9 mouse cellular contexts compared by ENCODE assay signal in genomic region chr17:83548501-83549233, GRCm38 (mm10). TPM values are rescaled to one million over a fixed set of nuclear protein-coding genes. Genes with fewer than 3 reads are reported as not detected.
DNase-seq lines count a peak whose midpoint lies in the region; ATAC-seq lines count a peak whose summit lies in the region.
"Had no signal": no experiment of that assay in that cellular context is flagged by ENCODE, and none has a peak within 500 bp of the region (broad histone marks: within the 10 kb centered on the region; RNA-seq: fewer than 3 reads in every experiment).

No protein-coding gene starts in this region.

- peak; percentile 8 for DNase-seq in adrenal gland, postnatal 25 days
- DNase-seq in adrenal gland, adult 18-20 months (ENCODE audit: low spot score in 2 of 2) = no peak
- no peak for DNase-seq in neural tube, embryonic 10.5 days (ENCODE audit: extremely low spot score, low spot score)
- no peak for DNase-seq in testis, postnatal 14 days (ENCODE audit: low spot score)
- no peak for DNase-seq in kidney, adult 11 months

- peak overlapping the region; percentile 11; the same call in 1 of the 2 replicates for H3K27ac ChIP-seq in neural tube, embryonic 15.5 days (replicated peaks)
- peak overlapping the region; percentile 52; the same call in 1 of the 2 replicates for H3K27ac ChIP-seq in midbrain, embryonic 12.5 days (replicated peaks)
- H3K27ac ChIP-seq: embryonic facial prominence, embryonic 15.5 days had no signal

- no peak for ATAC-seq in neural tube, embryonic 15.5 days (ENCODE audit: low FRiP score)
- ATAC-seq in granulocyte monocyte progenitor cell, adult 5-6 weeks (replicated peaks; ENCODE audit: poor library complexity, severe bottlenecking) = peak; percentile 90
- ATAC-seq in midbrain, embryonic 12.5 days (ENCODE audit: low FRiP score, low read depth) = peak; percentile 23; the same call in 1 of the 2 replicates

- WGBS in neural tube, embryonic 15.5 days = 35% methylated on average over 12 of the region's 12 CpGs
- WGBS in midbrain, embryonic 12.5 days = 11% methylated on average over 12 of the region's 12 CpGs

- no peak overlapping the region for H3K4me3 ChIP-seq in neural tube, embryonic 15.5 days (replicated peaks)
- no peak overlapping the region for H3K4me3 ChIP-seq in midbrain, embryonic 12.5 days
- H3K4me3 ChIP-seq: embryonic facial prominence, embryonic 15.5 days had no signal

- H3K9ac ChIP-seq in neural tube, embryonic 15.5 days (replicated peaks) = no peak overlapping the region
- no peak overlapping the region for H3K9ac ChIP-seq in midbrain, embryonic 12.5 days (replicated peaks)
- H3K9ac ChIP-seq: embryonic facial prominence, embryonic 15.5 days had no signal

- no peaks in the 10 kb centered on the region for H3K36me3 ChIP-seq in neural tube, embryonic 15.5 days
- no peaks in the 10 kb centered on the region for H3K36me3 ChIP-seq in midbrain, embryonic 12.5 days
- H3K36me3 ChIP-seq: embryonic facial prominence, embryonic 15.5 days had no signal

- H3K4me2 ChIP-seq in neural tube, embryonic 15.5 days = no peak overlapping the region
- 0 out of 2 replicates have a peak overlapping the region, but pooled peaks have one; percentile 5 for H3K4me2 ChIP-seq in midbrain, embryonic 12.5 days (replicated peaks)
- H3K4me2 ChIP-seq: embryonic facial prominence, embryonic 15.5 days had no signal

- H3K9me3 ChIP-seq in neural tube, embryonic 15.5 days (replicated peaks) = no peaks in the 10 kb centered on the region
- H3K9me3 ChIP-seq in midbrain, embryonic 12.5 days = no peaks in the 10 kb centered on the region
- H3K9me3 ChIP-seq: embryonic facial prominence, embryonic 15.5 days had no signal

- peaks cover 7% of the 10 kb centered on the region; the same call in 1 of the 2 replicates for H3K27me3 ChIP-seq in neural tube, embryonic 15.5 days (replicated peaks)
- H3K27me3 ChIP-seq in midbrain, embryonic 12.5 days = peaks cover 32% of the 10 kb centered on the region

- H3K4me1 ChIP-seq in neural tube, embryonic 15.5 days = peaks cover 32% of the 10 kb centered on the region
- H3K4me1 ChIP-seq in midbrain, embryonic 12.5 days = peaks cover 29% of the 10 kb centered on the region

RNA-seq across cellular contexts. Expression of gene Cox7a2l, which starts 31.5 kb away (rescaled TPM):
- 142 and 170 TPM in 2 replicates for total RNA-seq in adrenal gland, postnatal 25 days (2021)
- total RNA-seq in adrenal gland, adult 18-20 months (2021) = 100 to 1,000 TPM; 186 to 198 TPM
- 197 and 199 TPM in 2 replicates for polyA plus RNA-seq in neural tube, embryonic 15.5 days (2015; fragmentation: Nextera tagmentation; extraction: Ambion mirVana)
- total RNA-seq in granulocyte monocyte progenitor cell, adult 5-6 weeks (2014; fragmentation: Nextera tagmentation) = 206 and 241 TPM in 2 replicates
- 194 and 229 TPM in 2 replicates for total RNA-seq in granulocyte monocyte progenitor cell, adult 5-6 weeks (2017)
- 150 TPM in 2 replicates for polyA plus RNA-seq in midbrain, embryonic 12.5 days (2016; fragmentation: Nextera tagmentation; extraction: Ambion mirVana)
